Mouse (Mus musculus) lung, postnatal 14 days (tissue): ENCODE data around the gene Tacr3.

Experiments used
- DNase-seq: peaks from one replicate; pipeline ENCODE4 v3.0.0; 2021

The Tacr3 gene

DNA sequence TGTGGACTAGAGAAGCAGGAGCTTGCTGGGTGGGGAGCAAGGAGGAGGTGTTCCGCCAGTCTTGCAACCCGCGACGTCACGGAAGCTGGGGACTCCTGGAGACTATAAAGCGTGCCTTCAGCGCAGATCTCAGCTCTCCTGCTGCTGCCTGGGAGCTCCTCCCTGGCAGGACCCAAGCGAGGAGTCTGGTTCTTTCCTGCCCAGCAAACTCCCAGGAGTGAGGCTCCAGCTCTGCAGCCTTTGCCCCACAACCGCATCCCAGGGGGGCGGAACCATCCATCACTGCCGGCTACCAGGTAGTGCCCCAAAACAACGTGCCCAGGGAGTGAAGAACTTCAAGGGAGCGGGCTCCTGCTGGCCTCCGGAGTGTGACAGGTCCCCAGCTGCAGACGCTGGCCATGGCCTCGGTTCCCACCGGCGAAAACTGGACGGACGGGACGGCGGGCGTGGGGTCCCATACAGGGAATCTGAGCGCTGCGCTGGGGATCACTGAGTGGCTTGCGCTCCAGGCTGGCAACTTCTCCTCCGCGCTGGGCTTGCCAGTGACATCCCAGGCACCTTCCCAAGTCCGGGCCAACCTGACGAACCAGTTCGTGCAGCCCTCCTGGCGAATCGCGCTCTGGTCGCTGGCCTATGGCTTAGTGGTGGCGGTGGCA lies at the start of gene Tacr3:
Gene Tacr3 (plus strand): TSS at position 133 of the 656 bp plus-strand sequence.
- no peak for DNase-seq

DNA sequence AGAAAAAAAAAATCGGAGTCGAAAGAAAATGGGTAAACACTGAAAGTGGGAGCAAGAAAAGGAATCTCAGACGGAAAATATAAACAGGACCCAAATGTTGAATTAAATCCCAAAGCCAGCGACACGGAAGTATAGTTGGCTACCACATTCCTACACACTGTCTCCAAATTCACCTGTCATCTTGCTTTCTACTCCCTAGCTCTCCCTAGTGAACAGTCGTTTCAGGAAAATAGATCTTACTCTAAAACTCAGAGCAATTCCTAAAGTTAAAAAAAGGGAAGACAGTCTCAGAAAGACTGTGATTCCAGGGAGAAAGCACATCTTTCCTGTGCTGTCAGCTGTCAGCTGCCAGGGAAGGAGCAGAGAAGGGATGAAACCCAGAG lies 324 bp upstream of the Tacr3 start:
- no peak for DNase-seq

DNA sequence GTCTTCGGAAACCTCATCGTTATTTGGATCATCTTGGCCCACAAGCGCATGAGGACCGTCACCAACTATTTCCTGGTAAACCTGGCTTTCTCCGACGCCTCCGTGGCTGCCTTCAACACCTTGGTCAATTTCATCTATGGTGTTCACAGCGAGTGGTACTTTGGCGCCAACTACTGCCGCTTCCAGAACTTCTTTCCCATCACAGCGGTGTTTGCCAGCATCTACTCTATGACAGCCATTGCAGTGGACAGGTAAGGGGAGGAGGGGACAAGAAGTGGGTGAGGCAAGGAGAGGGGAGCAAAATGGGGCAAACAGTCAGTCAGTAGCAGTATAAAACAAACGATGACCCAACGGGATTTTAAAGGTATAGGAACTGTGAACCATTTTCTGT lies 719 bp downstream of the Tacr3 start:
- DNase-seq = no peak

DNA sequence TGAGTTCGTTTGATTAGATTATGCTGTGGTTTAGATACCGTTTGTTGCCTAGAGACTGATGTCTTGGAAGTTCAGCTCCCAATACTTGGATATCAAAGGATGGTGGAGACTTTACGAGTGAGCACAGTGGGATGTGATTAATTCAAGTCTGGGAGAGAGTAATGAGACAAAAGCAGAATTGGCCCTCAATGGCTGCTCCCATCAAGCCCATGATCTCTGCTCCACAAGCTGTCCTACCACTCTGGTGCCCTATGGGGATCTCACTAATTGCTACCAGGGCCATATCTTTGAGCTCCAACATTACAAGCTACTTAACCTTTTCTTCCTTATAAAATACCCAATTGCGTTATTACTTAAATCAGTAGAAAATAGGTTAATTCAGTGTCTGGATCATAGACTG lies 22.5 kb downstream of the Tacr3 start:
- DNase-seq = no peak

DNA sequence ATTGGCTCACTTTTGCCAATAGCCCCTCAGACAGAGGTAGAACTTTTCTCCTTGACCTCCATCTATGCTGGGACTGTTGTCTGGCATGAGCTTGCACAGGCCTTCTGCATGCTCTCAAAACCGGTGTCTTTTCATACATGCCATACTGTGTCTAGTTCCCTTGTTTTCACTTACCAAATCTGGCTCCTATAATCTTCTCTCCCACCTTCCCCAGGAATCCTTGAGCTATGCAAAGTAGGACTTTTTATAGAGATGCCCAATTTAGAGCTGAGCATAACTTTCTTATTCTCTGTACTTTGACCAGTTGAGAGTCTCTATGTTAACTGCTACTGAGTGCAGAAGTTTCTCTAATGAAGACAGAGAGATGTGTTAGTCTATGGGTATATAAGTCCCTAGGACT lies 48.9 kb downstream of the Tacr3 start:
- no peak for DNase-seq

DNA sequence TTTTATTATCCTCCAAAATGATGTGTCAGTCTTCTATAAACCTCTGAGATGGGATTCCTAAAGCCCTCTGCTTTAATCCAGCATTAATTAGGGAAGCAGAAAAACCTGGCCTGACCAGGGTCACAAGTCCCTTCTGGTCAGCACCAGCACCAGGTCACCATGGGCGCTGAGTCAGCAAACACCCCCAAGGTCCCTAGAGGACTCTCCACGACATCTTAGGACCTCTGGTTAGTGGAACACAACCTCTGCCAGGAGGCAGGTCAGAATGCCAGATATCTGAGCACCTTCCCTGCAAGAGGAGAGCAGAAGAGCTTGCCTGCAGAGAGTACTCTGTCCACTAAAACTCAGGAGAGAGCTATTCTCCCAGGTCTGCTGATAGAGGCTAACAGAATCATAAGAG lies 67.0 kb downstream of the Tacr3 start:
- DNase-seq = no peak

DNA sequence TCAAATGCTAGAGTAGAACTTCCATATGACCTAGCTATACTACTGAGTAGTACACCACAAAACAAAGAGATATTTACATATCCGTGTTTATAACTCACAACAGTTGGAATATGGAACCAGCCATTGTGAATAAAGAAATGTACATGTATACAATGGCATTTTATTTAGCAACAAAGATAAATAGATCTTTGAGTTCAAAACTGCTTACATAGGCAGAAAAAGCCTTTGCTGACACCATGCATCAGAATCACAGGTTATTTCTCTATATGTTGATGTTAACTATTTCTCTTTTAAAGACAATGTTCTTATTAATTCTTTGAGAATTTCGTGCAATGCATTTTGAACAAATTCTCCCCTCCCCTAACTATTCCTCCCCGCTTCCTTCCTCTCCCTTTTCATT lies 80.1 kb downstream of the Tacr3 start:
- DNase-seq = no peak

DNA sequence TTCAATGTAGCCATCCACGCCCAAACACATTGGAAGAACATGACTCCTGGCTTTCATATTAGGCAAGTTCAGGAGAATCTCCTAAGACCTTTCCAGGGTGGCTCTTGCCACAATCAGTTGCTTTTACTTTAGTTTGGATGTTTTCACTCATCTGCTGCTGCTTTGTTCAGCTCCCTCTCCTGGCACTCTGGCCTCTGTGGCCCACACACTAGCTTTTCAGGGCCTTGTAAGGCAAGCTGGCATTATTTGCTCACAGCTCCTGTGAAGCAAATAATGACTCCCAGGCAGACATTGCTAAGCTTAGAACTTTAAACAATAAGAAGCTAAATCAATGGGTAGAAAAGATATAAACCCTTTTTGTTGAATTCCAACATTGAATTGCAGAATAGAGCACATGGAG lies 105.9 kb downstream of the Tacr3 start:
- DNase-seq = no peak

DNA sequence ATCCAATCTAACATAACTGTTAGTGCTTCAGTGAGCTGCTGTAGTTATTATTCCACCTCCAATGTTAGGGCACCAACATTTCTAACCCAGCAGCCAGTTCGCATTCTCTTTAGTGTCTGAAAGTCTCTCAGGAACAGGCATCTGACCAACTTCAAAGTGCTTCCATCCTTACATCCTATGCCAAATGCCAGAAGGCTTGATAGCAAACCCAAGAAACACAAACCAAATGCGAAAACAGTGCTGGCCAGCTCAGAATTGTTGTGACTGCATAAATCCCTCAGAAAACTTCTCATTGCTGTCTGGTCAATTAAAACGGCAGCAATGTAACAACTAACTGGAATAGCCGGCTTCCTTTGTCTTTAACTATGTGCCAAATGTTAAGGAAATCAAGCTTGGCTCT lies 106.7 kb downstream of the Tacr3 start:
- DNase-seq = no peak

DNA sequence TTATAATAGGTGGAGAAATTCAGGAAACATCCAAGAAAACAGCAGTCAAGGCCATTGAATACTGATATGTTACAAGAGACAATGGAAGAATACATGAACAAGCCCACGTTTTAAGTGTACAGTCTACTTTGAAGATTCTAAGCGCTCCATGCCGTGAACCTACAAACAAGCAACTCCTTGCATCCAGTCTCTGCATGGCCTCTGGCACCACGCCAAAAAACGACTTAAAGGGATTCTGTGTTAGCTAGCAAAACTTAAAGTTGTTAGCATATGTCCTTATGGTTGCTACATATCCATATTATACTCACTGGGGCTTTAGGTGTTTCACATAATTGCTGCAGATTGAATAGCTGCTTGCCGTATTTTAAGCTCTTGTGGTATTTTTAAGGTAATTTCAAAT lies 134.7 kb downstream of the Tacr3 start:
- no peak for DNase-seq

DNA sequence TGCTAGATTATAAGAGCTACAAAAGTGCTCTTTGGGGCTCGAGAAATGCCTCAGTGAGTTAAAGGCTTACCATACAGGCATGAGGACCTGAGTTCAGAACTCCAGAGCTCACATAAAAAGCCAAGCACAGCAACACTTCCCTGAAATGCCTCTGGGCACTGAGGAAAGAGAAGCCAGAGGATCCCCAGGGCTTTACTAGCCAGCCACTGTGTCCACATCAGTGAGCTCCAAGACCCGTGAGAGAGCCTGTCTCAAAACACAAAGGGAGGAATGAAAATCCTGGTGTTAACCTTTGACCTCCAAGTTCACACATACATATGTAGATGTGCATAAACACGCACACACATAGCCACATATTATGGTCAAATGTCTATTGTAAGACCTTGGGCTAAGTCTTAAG lies 150.1 kb downstream of the Tacr3 start:
- DNase-seq = no peak

DNA sequence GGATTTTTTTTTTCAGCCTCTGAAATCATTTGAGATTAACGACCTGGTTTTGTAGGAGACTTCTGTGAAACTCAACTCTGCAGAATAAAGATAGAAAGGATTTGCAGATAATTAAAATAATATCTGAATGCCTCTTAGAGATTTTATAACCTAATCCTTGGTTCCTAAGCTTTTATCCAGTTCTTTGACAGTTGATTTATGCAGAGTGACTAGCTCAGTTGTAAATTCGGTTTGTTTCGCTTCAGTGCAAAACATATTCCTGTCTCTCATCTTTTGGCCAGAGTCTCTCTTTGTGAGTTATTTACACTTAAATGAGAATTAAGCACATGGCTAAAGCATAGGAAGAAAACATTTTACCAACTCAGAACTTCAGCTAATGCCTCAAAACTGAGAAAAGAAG lies 151.3 kb downstream of the Tacr3 start:
- no peak for DNase-seq
